Mouse (Mus musculus) limb, embryonic 10.5 days (tissue): Measurements from ENCODE around the gene Uaca. TPM values are rescaled to one million over a fixed set of nuclear protein-coding genes. Genes with fewer than 3 reads are reported as not detected.

ENCODE experiments used
- DNase-seq: peaks from one replicate; pipeline ENCODE4 v3.0.0-alpha.2; 2017; ENCODE audit warnings: low spot score
- H3K27ac ChIP-seq: fragments of 300-500 bp; sonication (generic); 2 replicates; pipeline ENCODE4 v1.5.1; 2016; ENCODE audit warnings: mild to moderate bottlenecking
- H3K27me3 ChIP-seq: fragments of 300-500 bp; sonication (generic); 2 replicates; pipeline ENCODE4 v1.6.1; 2016; ENCODE audit warnings: low read depth, mild to moderate bottlenecking; ENCODE audit not compliant: poor library complexity, severe bottlenecking
- H3K36me3 ChIP-seq: fragments of 300-500 bp; sonication (generic); 2 replicates; pipeline ENCODE4 v1.6.1; 2016; ENCODE audit warnings: mild to moderate bottlenecking, moderate library complexity
- H3K4me1 ChIP-seq: fragments of 300-500 bp; sonication (generic); 2 replicates; pipeline ENCODE4 v1.6.1; 2016
- H3K4me3 ChIP-seq: fragments of 300-500 bp; sonication (generic); 2 replicates; pipeline ENCODE4 v1.5.1; 2016; ENCODE audit warnings: mild to moderate bottlenecking, moderate library complexity
- H3K9me3 ChIP-seq: fragments of 300-500 bp; sonication (generic); replicated peaks from 2 replicates; pipeline ENCODE4 v1.6.1; 2016; ENCODE audit warnings: mild to moderate bottlenecking
- WGBS: fragments of 180-500 bp; shearing (Covaris S2); methylation state at CpG from one replicate; pipeline ENCODE4 v1.1.7; 2016; 5-methylcytosine and 5-hydroxymethylcytosine counted together
- polyA plus RNA-seq: library from polyadenylated mRNA; unstranded; fragments of >200 nt; fragmentation: Nextera tagmentation; extraction: Ambion mirVana; gene quantifications from 2 replicates; pipeline ENCODE4 v1.2.1, GENCODE M21; 2016

Gene Uaca
- 23.3 and 27.9 TPM in 2 replicates for polyA plus RNA-seq

DNA sequence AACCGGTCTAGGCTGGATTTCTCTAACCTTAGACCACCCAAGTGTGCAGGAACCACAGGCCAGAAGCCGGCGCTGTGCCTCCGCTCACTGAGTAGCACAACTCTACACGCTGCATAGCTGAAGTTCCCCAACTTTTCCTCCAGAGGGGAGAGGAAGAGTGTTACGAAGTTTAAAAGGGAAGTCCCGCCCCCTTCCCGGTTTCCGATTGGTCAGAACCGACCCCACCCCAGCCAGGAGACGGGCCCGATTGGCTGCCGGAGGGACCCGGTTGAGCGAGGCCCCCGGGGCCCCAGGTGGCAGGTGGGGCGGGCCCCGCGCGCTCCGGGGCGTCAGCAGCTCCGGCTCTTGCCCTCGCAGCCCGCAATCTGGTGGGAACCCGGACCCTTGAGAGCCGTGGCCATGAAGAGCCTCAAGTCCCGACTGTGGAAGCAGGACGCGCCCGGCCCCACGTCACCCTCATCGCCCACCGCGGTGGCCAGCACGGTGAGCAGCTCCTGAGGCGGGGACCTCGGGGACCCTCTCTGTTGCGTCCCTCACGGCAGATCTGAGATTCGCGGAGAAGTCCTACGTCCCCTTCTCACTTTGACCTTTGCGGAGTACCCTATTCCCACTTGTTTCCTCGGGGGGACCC, at the start of gene Uaca:
Gene Uaca, plus strand, starts transcription at position 333 of the 631 bp plus-strand sequence.
- WGBS, result under 1% methylated on average over 45 of the region's 45 CpGs
- Histone ChIP-seq H3K4me1 (peaks cover 21% of the 10 kb centered on the region), H3K27me3 (no peaks in the 10 kb centered on the region), H3K36me3 (no peaks in the 10 kb centered on the region), H3K9me3 (no peaks in the 10 kb centered on the region), H3K4me3 (peak within 1 kb of the TSS; percentile 86), H3K27ac (peak within 1 kb of the TSS; percentile 89)
- peak; percentile 97 for DNase-seq

- WGBS, result 74% methylated on average over 4 of the region's 4 CpGs
- Histone ChIP-seq H3K27ac (no peak overlapping the region), H3K27me3 (peaks cover 5% of the 10 kb centered on the region; the same call in 1 of the 2 replicates), H3K9me3 (no peaks in the 10 kb centered on the region), H3K36me3 (no peaks in the 10 kb centered on the region), H3K4me3 (no peak overlapping the region), H3K4me1 (peaks cover 8% of the 10 kb centered on the region; the same call in 1 of the 2 replicates)
- DNase-seq, result no peak
Observed at GRCm38 (mm10) chr9:60744971-60745370, 49.4 kb upstream of the Uaca start.

GRCm38 (mm10) chr9:60746561-60746960, 47.8 kb upstream of the Uaca start:
- WGBS, result 50% methylated on average over 6 of the region's 6 CpGs
- Histone ChIP-seq H3K9me3 (no peaks in the 10 kb centered on the region), H3K27ac (no peak overlapping the region), H3K27me3 (peaks cover 5% of the 10 kb centered on the region; the same call in 1 of the 2 replicates), H3K4me3 (no peak overlapping the region), H3K4me1 (peaks cover 6% of the 10 kb centered on the region; the same call in 1 of the 2 replicates), H3K36me3 (no peaks in the 10 kb centered on the region)
- no peak for DNase-seq

- 89% methylated on average over 5 of the region's 5 CpGs for WGBS
- Histone ChIP-seq H3K4me1 (peaks cover 6% of the 10 kb centered on the region; the same call in 1 of the 2 replicates), H3K27me3 (peaks cover 5% of the 10 kb centered on the region; the same call in 1 of the 2 replicates), H3K4me3 (no peak overlapping the region), H3K27ac (no peak overlapping the region), H3K36me3 (no peaks in the 10 kb centered on the region), H3K9me3 (no peaks in the 10 kb centered on the region)
- DNase-seq, result no peak
Observed at GRCm38 (mm10) chr9:60747672-60748071, 46.7 kb upstream of the Uaca start.

DNA sequence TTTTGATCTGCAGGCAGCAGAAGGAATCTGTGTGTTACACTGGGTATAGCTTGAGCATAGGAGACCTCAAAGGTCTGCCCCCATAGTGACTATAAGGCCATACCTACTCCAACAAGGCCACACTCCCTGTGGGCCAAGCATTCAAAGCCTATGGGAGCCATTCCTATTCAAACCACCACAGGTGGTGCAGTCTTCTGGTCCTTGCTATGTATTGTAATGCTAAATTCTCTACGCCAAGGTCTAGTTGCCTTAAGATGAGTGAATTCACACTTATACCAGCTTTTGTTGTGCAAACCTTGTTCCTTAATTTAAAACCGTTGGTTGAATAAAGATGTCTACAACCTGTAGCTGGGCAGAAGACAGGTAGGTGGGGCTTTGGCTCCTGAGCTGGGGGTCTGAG, 46.2 kb upstream of the Uaca start:
- 84% methylated on average over 2 of the region's 2 CpGs for WGBS
- no peak for DNase-seq
- H3K4me1 ChIP-seq, result peaks cover 2% of the 10 kb centered on the region; the same call in 1 of the 2 replicates

GRCm38 (mm10) chr9:60749105-60749504, 45.2 kb upstream of the Uaca start:
- no peaks in the 10 kb centered on the region for H3K4me1 ChIP-seq
- H3K27me3 ChIP-seq, result peaks cover 5% of the 10 kb centered on the region; the same call in 1 of the 2 replicates
- WGBS, result 86% methylated on average over 2 of the region's 2 CpGs

More for the DNA sequence above, 46.2 kb upstream of the Uaca start:
- Histone ChIP-seq H3K9me3 (no peaks in the 10 kb centered on the region), H3K36me3 (no peaks in the 10 kb centered on the region), H3K27me3 (peaks cover 5% of the 10 kb centered on the region; the same call in 1 of the 2 replicates), H3K4me3 (no peak overlapping the region), H3K27ac (no peak overlapping the region)

GRCm38 (mm10) chr9:60751098-60751497, 43.2 kb upstream of the Uaca start:
- Histone ChIP-seq H3K36me3 (no peaks in the 10 kb centered on the region), H3K27ac (no peak overlapping the region), H3K4me3 (no peak overlapping the region), H3K27me3 (no peaks in the 10 kb centered on the region), H3K9me3 (no peaks in the 10 kb centered on the region), H3K4me1 (no peaks in the 10 kb centered on the region)
- 89% methylated on average over 5 of the region's 5 CpGs for WGBS
- no peak for DNase-seq

More at GRCm38 (mm10) chr9:60749105-60749504, 45.2 kb upstream of the Uaca start:
- DNase-seq, result no peak
- no peaks in the 10 kb centered on the region for H3K9me3 ChIP-seq
- no peak overlapping the region for H3K4me3 ChIP-seq
- no peak overlapping the region for H3K27ac ChIP-seq
- no peaks in the 10 kb centered on the region for H3K36me3 ChIP-seq

GRCm38 (mm10) chr9:60751971-60752370, 42.4 kb upstream of the Uaca start:
- H3K27ac ChIP-seq, result no peak overlapping the region
- WGBS, result 67% methylated on average over 6 of the region's 6 CpGs
- H3K36me3 ChIP-seq, result no peaks in the 10 kb centered on the region
- H3K4me3 ChIP-seq, result no peak overlapping the region
- no peaks in the 10 kb centered on the region for H3K9me3 ChIP-seq
- no peaks in the 10 kb centered on the region for H3K27me3 ChIP-seq
- no peaks in the 10 kb centered on the region for H3K4me1 ChIP-seq
- no peak for DNase-seq

DNA sequence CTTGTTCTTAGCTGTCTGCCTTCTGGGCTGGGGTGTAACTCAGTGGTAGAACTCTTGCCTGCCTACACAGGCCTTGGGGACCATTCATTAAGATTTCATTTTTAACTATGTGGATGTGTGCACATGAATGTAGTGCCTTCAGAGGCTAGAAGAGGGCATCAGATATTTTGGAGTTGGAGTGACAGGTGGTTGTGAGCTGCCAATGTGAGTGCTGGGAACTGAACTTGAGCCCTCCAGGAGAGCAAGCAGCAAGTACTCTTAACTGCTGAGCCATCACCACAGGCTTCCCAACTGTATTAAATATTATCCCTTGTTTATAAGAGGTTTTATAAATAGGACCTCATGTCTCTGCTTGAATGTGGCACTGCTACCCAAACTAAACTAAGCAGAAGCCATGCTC, 41.7 kb upstream of the Uaca start:
- H3K4me3 ChIP-seq, result no peak overlapping the region

DNA sequence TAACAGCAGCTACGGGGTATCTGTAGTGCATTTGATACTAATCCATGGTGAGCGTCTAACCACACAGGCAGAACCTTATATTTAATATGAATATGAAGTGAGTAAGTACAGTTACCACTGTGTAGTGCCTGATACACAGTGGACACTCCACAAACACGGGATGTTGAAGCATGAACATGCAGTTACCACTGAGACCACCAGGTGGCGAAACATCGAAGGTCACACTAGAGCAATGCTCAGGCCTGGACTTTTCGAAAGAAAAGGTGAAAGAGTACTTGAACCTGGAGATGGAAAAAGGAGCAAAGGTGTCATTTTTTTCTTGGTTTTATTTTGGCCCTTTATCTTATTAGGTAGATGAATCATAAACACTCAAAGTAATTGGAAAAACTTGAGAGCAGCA, 38.1 kb upstream of the Uaca start:
- WGBS, result 41% methylated on average over 6 of the region's 6 CpGs
- Histone ChIP-seq H3K9me3 (no peaks in the 10 kb centered on the region), H3K27me3 (no peaks in the 10 kb centered on the region), H3K4me3 (no peak overlapping the region), H3K36me3 (no peaks in the 10 kb centered on the region), H3K4me1 (peaks cover 16% of the 10 kb centered on the region), H3K27ac (no peak overlapping the region)
- peak; percentile 71 for DNase-seq

More for the DNA sequence above, 41.7 kb upstream of the Uaca start:
- DNase-seq, result no peak
- H3K27me3 ChIP-seq, result no peaks in the 10 kb centered on the region
- H3K4me1 ChIP-seq, result peaks cover 4% of the 10 kb centered on the region
- H3K9me3 ChIP-seq, result no peaks in the 10 kb centered on the region
- no peaks in the 10 kb centered on the region for H3K36me3 ChIP-seq
- H3K27ac ChIP-seq, result no peak overlapping the region

DNA sequence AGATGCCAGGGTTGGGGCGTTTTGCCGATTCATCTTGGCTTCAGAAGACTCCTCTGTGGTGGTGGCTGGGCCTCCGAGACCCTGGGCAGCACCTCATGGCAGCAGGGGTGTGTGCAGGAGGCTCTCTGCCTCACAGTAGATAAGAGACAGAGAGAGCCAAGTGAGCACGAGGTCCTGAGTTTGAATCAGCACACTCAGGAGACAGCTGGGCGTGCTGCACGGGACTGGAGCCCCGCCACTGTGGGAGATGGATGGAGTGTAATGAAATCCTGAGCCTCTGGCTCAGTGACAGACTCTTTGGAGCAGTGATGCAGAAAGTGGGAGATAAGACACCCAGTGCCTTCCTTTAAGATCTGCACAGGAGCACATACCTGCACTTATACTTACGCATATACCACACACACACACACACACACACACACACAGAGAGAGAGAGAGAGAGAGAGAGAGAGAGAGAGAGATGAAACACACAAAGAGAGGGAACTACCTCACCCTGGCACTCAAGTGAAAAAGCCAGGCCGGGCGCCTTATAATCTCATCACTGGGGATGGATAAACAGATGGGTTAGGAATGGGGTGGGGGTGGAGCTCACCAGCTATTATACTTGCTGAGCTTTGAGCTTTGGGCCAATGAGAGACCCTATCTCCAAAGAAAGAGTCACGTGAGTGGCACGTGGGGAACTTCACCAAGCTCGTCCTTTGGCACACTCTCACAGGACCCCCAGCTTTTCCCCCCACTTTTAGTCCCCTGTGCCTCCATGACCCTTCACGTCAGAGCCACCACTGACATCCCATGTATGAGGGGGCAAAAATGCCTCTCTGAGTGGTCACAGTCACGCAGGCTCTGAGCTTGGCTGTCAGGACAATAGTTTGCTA, 37.2 kb upstream of the Uaca start:
- no peak for DNase-seq
- 83% methylated on average over 15 of the region's 15 CpGs for WGBS
- peaks cover 16% of the 10 kb centered on the region for H3K4me1 ChIP-seq
- H3K27me3 ChIP-seq, result no peaks in the 10 kb centered on the region
- H3K4me3 ChIP-seq, result no peak overlapping the region
- H3K9me3 ChIP-seq, result no peaks in the 10 kb centered on the region
- H3K27ac ChIP-seq, result no peak overlapping the region
- H3K36me3 ChIP-seq, result no peaks in the 10 kb centered on the region

DNA sequence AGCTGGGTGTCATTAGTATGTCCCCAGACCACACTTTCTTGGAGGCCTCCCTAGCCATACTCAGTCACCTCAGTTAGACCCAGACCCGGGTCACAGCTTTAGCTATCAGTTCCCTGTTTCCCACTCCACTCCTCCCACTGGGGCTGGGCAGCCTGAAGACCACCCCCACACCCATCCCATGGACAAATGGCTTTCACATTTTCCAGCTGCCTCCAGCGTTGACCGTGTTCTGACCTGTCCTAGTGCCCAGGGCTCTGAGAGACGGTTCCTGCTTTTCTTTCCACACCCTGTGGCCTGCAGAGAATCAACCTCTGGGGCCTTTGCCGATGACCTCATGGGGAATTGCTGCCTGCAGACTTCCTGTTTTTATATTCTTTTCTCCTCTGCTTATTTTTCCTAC, 36.5 kb upstream of the Uaca start:
- WGBS, result 26% methylated on average over 5 of the region's 5 CpGs
- peaks cover 16% of the 10 kb centered on the region for H3K4me1 ChIP-seq
- H3K9me3 ChIP-seq, result no peaks in the 10 kb centered on the region
- no peak overlapping the region for H3K4me3 ChIP-seq
- H3K27me3 ChIP-seq, result no peaks in the 10 kb centered on the region
- no peak for DNase-seq
- H3K36me3 ChIP-seq, result no peaks in the 10 kb centered on the region
- no peak overlapping the region for H3K27ac ChIP-seq

DNA sequence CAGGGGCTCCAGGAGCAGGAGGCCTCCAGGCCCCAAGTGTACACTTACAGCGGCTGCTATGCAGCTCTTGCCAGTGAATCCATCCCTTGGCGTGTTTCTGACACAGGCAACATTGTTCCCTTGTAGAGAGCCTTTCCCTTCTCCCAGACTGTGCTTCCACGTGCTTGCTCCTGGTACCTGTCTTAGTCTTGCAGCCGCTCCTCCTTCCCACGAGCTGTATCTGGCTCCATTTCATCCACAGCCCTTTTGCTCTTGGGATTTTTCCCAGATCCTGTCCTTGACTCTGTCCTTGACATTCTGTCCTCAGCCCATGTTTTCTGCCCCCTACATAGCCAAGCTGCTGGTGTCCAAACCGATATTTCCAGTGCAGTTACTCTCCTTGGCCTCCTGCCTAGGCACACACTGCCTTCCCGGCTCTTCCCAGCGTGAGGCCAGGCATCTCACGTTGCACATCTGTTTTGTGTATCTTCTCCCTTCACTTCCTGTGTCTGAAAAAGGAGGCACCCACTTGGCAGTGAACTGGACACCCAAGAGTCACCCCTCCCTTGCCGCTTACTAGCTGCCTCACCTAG, 34.8 kb upstream of the Uaca start:
- no peaks in the 10 kb centered on the region for H3K27me3 ChIP-seq
- H3K27ac ChIP-seq, result no peak overlapping the region

More for the DNA sequence above, 34.8 kb upstream of the Uaca start:
- whole genome bisulfite sequencing, result 72% methylated on average over 10 of the region's 10 CpGs
- no peak overlapping the region for H3K4me3 ChIP-seq
- H3K9me3 ChIP-seq, result no peaks in the 10 kb centered on the region
- peaks cover 16% of the 10 kb centered on the region for H3K4me1 ChIP-seq
- DNase-seq, result no peak
- no peaks in the 10 kb centered on the region for H3K36me3 ChIP-seq
